Mouse (Mus musculus) neural tube, embryonic 11.5 days (tissue): Measurements from ENCODE around the gene Adamts5. TPM values are rescaled to one million over a fixed set of nuclear protein-coding genes. Genes with fewer than 3 reads are reported as not detected.

Experiments used
- ATAC-seq: fragments of 200-750 bp; cut with Nextera tagmentation; 2 replicates; pipeline ENCODE4 v1.8.0; 2017; ENCODE audit warnings: moderate number of reproducible peaks, mild to moderate bottlenecking, moderate TSS enrichment, moderate library complexity; ENCODE audit not compliant: insufficient read depth, low FRiP score, low TSS enrichment
- DNase-seq: peaks from one replicate; pipeline ENCODE4 v3.0.0-alpha.2; 2015; ENCODE audit warnings: low spot score
- H3K27ac ChIP-seq: fragments of 300-500 bp; sonication (generic); 2 replicates; pipeline ENCODE4 v1.5.1; 2014; ENCODE audit warnings: low read depth, mild to moderate bottlenecking, low read length
- H3K27me3 ChIP-seq: fragments of 300-500 bp; sonication (generic); 2 replicates; pipeline ENCODE4 v1.6.1; 2014; ENCODE audit warnings: mild to moderate bottlenecking, low read length, mixed read lengths; ENCODE audit not compliant: control insufficient read depth, insufficient read depth
- H3K36me3 ChIP-seq: fragments of 300-500 bp; sonication (generic); 2 replicates; pipeline ENCODE4 v1.6.1; 2014; ENCODE audit warnings: mild to moderate bottlenecking, low read length, moderate library complexity, mixed read lengths; ENCODE audit not compliant: control insufficient read depth, insufficient read depth
- H3K4me1 ChIP-seq: fragments of 300-500 bp; sonication (generic); 2 replicates; pipeline ENCODE4 v1.6.1; 2014; ENCODE audit warnings: low read length, mixed read lengths; ENCODE audit not compliant: control insufficient read depth, insufficient read depth
- H3K4me2 ChIP-seq: fragments of 300-500 bp; sonication (generic); 2 replicates; pipeline ENCODE4 v1.6.1; 2014; ENCODE audit warnings: low read depth, mild to moderate bottlenecking, moderate library complexity
- H3K4me3 ChIP-seq: fragments of 300-500 bp; sonication (generic); 2 replicates; pipeline ENCODE4 v1.5.1; 2014; ENCODE audit warnings: low read depth, low read length
- H3K9ac ChIP-seq: fragments of 300-500 bp; sonication (generic); 2 replicates; pipeline ENCODE4 v1.6.1; 2014; ENCODE audit warnings: mild to moderate bottlenecking, low read length
- H3K9me3 ChIP-seq: fragments of 300-500 bp; sonication (generic); 2 replicates; pipeline ENCODE4 v1.6.1; 2016; ENCODE audit warnings: low read length; ENCODE audit not compliant: control insufficient read depth
- WGBS: fragments of 180-500 bp; shearing (Covaris S2); extraction: QIAGEN DNeasy Blood & Tissue Kit; methylation state at CpG from one replicate; pipeline ENCODE4 v1.1.7; 2014; 5-methylcytosine and 5-hydroxymethylcytosine counted together
- polyA plus RNA-seq: library from polyadenylated mRNA; unstranded; fragments of >200 nt; fragmentation: Nextera tagmentation; extraction: Ambion mirVana; gene quantifications from 2 replicates; pipeline ENCODE4 v1.2.1, GENCODE M21; 2014

Adamts5 gene
- 1.8 and 2.1 TPM in 2 replicates for polyA plus RNA-seq

DNA sequence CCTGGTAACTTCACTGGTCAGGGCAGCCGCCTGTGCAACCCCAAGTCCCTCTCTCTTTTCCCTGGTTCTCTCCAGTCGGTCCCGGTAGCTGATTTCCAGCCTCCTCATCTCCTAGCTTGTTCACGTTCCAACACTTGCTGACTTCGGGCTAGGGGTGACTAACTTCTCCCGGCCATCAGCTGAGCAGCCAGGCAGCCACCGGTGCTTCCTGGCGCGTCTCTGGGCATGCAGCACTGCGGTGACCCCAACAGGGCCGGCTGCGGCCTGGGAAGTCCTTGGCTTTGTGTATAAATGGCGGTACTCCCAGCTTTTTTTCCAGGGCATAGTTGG, at the start of gene Adamts5:
Gene Adamts5, minus strand, starts transcription at position 248 of the 330 bp plus-strand sequence.
- no peak within 1 kb of the TSS for H3K27ac ChIP-seq
- ATAC-seq: peak; percentile 13; the same call in 1 of the 2 replicates

DNA sequence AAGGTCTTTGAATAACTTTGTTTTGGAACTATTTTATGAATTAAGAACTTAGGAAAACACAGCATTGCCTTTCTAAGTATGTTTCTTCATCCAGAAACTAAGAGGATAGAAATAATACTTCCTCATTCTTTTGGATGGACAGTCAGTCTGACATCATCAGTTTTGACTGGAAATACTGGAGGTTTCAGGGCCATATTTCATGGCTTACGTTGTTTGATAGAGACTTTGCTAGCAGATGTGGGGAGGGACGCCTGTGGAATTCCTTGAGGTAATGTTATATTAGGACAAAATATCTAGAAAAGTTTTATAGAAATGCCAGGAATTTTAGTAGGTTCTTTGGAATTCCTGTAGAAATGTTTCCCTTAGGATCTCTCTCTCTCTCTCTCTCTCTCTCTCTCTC, 48.7 kb upstream of the Adamts5 start:
- 73% methylated on average over 2 of the region's 2 CpGs for WGBS
- Histone ChIP-seq H3K27me3 (no peaks in the 10 kb centered on the region), H3K4me2 (no peak overlapping the region), H3K36me3 (no peaks in the 10 kb centered on the region), H3K27ac (no peak overlapping the region), H3K9ac (no peak overlapping the region), H3K9me3 (no peaks in the 10 kb centered on the region), H3K4me3 (no peak overlapping the region), H3K4me1 (no peaks in the 10 kb centered on the region)
- ATAC-seq (no peak), DNase-seq (no peak)

More for the DNA sequence above, at the start of gene Adamts5:
- H3K9ac ChIP-seq: peak within 1 kb of the TSS; percentile 29
- H3K4me2 ChIP-seq: peak within 1 kb of the TSS; percentile 93
- peak within 1 kb of the TSS; percentile 46 for H3K4me3 ChIP-seq
- 8% methylated on average over 13 of the region's 13 CpGs for WGBS
- H3K4me1 ChIP-seq: peaks cover 6% of the 10 kb centered on the region; the same call in 1 of the 2 replicates
- H3K27me3 ChIP-seq: peaks cover 10% of the 10 kb centered on the region; the same call in 1 of the 2 replicates
- DNase-seq: peak; percentile 38
- no peaks in the 10 kb centered on the region for H3K36me3 ChIP-seq
- H3K9me3 ChIP-seq: no peaks in the 10 kb centered on the region

DNA sequence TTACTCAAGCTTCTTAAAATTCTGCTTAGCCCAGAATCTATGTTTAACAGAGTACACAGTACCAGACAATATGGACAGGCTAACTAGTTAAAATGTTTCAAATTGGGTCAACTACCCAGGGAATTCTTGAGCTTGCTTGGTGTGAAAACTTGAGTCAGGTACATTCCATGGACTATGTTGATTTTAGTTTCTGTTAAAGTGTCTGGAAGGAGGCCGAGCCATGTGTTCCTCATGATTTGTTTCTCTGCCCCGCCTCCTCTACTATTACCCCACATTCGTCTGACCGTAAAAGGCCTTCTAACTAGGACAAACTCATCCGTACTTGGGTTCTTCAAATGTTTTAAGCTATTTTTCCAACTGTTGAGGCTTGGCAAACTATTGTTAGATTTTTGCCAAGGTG, 24.4 kb upstream of the Adamts5 start:
- no peak overlapping the region for H3K27ac ChIP-seq
- H3K4me1 ChIP-seq: no peaks in the 10 kb centered on the region
- H3K4me3 ChIP-seq: no peak overlapping the region
- H3K9me3 ChIP-seq: no peaks in the 10 kb centered on the region
- WGBS: 82% methylated on average over 5 of the region's 5 CpGs
- no peak overlapping the region for H3K4me2 ChIP-seq
- DNase-seq: no peak
- no peak overlapping the region for H3K9ac ChIP-seq
- ATAC-seq: no peak
- no peaks in the 10 kb centered on the region for H3K27me3 ChIP-seq
- no peaks in the 10 kb centered on the region for H3K36me3 ChIP-seq

DNA sequence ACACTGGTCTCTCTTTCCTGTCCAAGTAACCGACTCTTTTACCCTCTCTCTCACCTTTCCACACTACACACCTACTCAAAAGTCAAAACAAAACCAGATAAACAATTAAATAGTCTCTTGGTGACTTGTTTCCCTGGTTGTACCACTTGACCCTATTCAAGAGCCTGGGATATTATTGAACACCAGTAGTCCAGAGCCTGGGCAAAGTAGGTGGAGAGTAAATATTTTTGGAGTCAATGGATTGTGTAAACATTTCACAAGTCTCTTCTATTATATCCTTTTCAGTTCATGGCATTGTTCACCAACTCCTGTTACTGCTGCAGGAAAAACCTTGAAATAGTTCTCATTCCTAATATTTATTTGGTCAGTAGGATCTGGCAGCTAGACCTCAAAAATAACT, 20.8 kb upstream of the Adamts5 start:
- no peaks in the 10 kb centered on the region for H3K9me3 ChIP-seq
- no peaks in the 10 kb centered on the region for H3K4me1 ChIP-seq
- no peak overlapping the region for H3K4me3 ChIP-seq
- no peak overlapping the region for H3K27ac ChIP-seq
- no peaks in the 10 kb centered on the region for H3K36me3 ChIP-seq
- H3K27me3 ChIP-seq: no peaks in the 10 kb centered on the region
- no peak for DNase-seq
- no peak overlapping the region for H3K9ac ChIP-seq
- no peak for ATAC-seq
- WGBS: 90% methylated on average over 1 of the region's 1 CpGs
- no peak overlapping the region for H3K4me2 ChIP-seq

DNA sequence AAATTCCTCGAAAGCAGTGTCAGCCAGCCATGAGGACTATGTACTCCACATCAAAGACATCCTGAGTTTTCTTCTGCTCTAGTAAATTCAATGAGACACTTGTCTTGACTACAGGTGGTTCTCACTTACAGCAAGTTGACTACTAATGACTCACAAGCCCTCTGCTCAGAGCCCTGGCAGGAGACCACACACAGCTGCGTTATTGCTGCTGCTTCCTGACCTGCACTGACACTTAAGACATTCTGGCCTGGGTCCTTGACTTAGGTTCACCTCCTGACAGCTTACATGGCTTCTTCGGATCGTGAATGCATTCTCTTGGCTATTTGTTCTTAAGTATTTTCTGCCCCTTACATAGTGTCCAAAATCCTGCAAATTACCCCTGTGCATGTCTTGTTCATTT, 18.5 kb upstream of the Adamts5 start:
- ATAC-seq (no peak), DNase-seq (no peak)
- no peak overlapping the region for H3K9ac ChIP-seq
- no peak overlapping the region for H3K4me3 ChIP-seq
- H3K36me3 ChIP-seq: no peaks in the 10 kb centered on the region
- no peak overlapping the region for H3K27ac ChIP-seq
- no peak overlapping the region for H3K4me2 ChIP-seq
- H3K27me3 ChIP-seq: no peaks in the 10 kb centered on the region
- no peaks in the 10 kb centered on the region for H3K4me1 ChIP-seq
- WGBS: 76% methylated on average over 4 of the region's 4 CpGs
- H3K9me3 ChIP-seq: no peaks in the 10 kb centered on the region

DNA sequence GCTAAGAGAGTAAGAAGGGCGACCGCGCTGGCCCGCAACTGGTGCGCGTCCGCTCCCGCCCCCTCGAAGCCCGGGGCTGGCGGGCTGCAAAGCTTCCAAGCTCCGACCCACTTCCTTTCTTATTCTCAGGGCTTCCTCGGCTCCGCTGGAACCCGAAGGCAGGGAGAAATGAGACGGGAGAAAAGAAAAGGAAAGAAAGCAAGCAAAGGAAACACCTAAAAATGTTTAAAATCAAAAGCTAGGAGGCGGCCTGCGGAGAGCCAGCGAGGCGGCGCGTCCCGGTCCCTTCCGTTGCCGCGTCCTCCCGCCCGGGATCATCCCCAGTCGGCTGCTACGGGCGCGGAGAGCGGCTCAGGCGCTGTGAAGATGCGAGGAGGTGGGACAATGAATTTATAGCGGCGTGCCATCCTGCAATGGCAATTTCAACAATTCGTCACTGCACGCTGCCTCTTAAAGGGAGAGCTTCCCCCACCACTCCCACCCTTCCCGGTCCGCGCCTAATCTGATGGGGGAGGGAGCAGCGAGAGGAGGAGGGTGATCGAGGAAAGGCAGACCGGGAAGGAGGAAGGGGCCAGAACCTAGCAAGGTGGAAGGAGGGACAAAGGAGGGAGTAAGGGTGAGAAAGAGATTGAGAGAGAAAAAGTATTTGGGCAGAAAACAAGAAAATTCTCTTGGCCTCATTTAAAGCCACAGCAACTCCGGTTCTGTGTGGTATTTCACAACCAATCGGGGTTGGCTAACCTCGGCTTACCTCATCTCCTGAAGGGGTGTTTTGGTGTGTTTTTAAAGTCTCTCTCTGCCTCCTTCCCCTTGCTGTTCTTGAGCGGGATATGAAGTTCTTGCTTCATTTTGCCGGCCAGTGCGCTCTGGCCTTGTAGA, 687 bp downstream of the Adamts5 start:
- no peaks in the 10 kb centered on the region for H3K9me3 ChIP-seq
- H3K4me2 ChIP-seq: peak overlapping the region; percentile 93
- no peak overlapping the region for H3K27ac ChIP-seq
- peak; percentile 66 for DNase-seq
- H3K4me1 ChIP-seq: peaks cover 6% of the 10 kb centered on the region; the same call in 1 of the 2 replicates
- ATAC-seq: peak; percentile 67
- peaks cover 10% of the 10 kb centered on the region; the same call in 1 of the 2 replicates for H3K27me3 ChIP-seq
- no peaks in the 10 kb centered on the region for H3K36me3 ChIP-seq
- peak overlapping the region; percentile 46 for H3K4me3 ChIP-seq
- peak overlapping the region; percentile 29 for H3K9ac ChIP-seq
- 1% methylated on average over 51 of the region's 51 CpGs for WGBS

DNA sequence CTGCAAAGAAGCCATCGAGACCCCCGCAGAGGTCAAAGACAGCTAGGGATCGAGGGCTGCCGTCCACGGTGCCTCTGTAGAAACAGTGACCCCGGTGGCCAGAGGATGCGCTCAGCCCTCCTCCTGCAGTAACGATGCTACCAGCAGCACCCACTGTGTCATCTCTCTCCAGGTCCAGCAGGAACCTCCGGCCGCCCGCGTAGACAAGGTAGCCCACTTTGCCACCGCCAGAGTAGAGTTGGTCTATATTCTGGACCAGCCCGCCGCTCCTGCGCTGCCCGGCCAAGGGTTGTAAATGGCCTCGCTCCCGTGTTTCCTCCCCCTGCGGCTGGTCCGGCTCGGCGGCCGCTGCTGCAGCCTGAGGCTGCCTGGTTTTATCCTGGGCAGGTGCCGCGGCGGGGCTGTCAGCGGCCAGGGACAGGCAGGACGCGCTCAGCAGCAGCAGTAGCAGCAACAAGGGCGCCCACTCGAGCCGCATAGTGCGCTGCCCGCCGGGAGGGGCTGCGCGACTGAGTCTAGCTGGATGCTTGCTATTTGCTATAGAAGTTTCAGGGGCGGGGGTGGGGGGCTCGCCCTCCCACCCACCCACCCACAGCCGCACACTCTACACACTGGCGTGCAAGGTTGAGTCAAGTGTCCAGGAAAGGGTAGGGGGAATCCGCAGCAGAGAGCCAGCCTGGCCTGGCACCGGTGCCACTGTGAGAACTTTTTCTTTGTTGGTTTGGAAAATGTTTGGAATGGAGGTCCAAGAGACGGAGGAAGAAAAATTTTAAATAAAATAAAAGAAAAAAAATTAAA, 1.6 kb downstream of the Adamts5 start:
- H3K27me3 ChIP-seq: peaks cover 10% of the 10 kb centered on the region; the same call in 1 of the 2 replicates
- no peak overlapping the region for H3K27ac ChIP-seq

DNA sequence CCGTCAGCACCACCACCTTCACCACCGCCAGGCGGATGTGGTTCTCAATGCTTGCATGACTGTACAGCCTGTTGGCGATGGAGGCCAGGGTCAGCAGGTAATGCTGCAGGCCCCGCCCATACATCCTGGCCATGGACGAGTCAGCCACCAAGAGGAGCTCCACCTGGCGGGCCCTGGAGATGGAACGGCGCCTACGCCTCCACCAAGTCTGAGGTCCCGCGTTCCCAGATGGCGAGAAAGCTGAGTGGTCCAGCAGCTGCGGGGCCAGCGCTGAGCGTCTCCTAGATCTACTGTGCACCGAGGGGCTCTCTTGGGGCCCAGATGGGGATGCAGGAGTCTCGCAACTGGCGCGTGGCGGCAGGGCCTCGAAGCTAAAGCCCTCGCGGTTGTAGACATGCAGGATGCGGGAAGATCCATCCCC, 2.3 kb downstream of the Adamts5 start:
- DNase-seq (peak; percentile 46), ATAC-seq (peak; percentile 33)
- Histone ChIP-seq H3K9ac (peak overlapping the region; percentile 58), H3K9me3 (no peaks in the 10 kb centered on the region), H3K4me2 (peak overlapping the region; percentile 93), H3K27ac (no peak overlapping the region), H3K27me3 (peaks cover 10% of the 10 kb centered on the region; the same call in 1 of the 2 replicates), H3K4me1 (peaks cover 6% of the 10 kb centered on the region; the same call in 1 of the 2 replicates), H3K36me3 (no peaks in the 10 kb centered on the region), H3K4me3 (peak overlapping the region; percentile 46)
- 15% methylated on average over 25 of the region's 25 CpGs for WGBS

More for the DNA sequence above, 1.6 kb downstream of the Adamts5 start:
- H3K9me3 ChIP-seq: no peaks in the 10 kb centered on the region
- peak overlapping the region; percentile 46 for H3K4me3 ChIP-seq
- H3K36me3 ChIP-seq: no peaks in the 10 kb centered on the region
- 1% methylated on average over 45 of the region's 45 CpGs for WGBS
- ATAC-seq: peak; percentile 42
- peak overlapping the region; percentile 58 for H3K9ac ChIP-seq
- peaks cover 6% of the 10 kb centered on the region; the same call in 1 of the 2 replicates for H3K4me1 ChIP-seq
- peak; percentile 56 for DNase-seq
- peak overlapping the region; percentile 93 for H3K4me2 ChIP-seq
